Mouse (Mus musculus) hindbrain, postnatal 0 days (tissue): ENCODE results near the gene Cggbp1. TPM values are rescaled to one million over a fixed set of nuclear protein-coding genes. Genes with fewer than 3 reads are reported as not detected.
A peak's percentile ranks its signal among the peaks of the same experiment; 100 is the strongest.

Experiments
- ATAC-seq: fragments of 200-750 bp; cut with Nextera tagmentation; 2 replicates; pipeline ENCODE4 v1.8.0; 2017; ENCODE audit warnings: mild to moderate bottlenecking, moderate TSS enrichment, moderate library complexity
- DNase-seq: peaks from one replicate; pipeline ENCODE4 v3.0.0-alpha.2; 2015; ENCODE audit warnings: low spot score
- H3K27ac ChIP-seq: fragments of 300-500 bp; sonication (generic); 2 replicates; pipeline ENCODE4 v1.5.1; 2014; ENCODE audit warnings: mild to moderate bottlenecking
- H3K27me3 ChIP-seq: fragments of 300-500 bp; sonication (generic); 2 replicates; pipeline ENCODE4 v1.6.1; 2014; ENCODE audit warnings: low read length, mixed read lengths; ENCODE audit not compliant: insufficient read depth
- H3K36me3 ChIP-seq: fragments of 300-500 bp; sonication (generic); 2 replicates; pipeline ENCODE4 v1.6.1; 2014; ENCODE audit warnings: low read length, mixed read lengths; ENCODE audit not compliant: insufficient read depth
- H3K4me1 ChIP-seq: fragments of 300-500 bp; sonication (generic); 2 replicates; pipeline ENCODE4 v1.6.1; 2014; ENCODE audit warnings: antibody characterized with exemption, low read length, mixed read lengths; ENCODE audit not compliant: insufficient read depth
- H3K4me2 ChIP-seq: fragments of 300-500 bp; sonication (generic); 2 replicates; pipeline ENCODE4 v1.6.1; 2014; ENCODE audit warnings: low read depth, mild to moderate bottlenecking, low read length, moderate library complexity, mixed read lengths
- H3K4me3 ChIP-seq: fragments of 300-500 bp; sonication (generic); 2 replicates; pipeline ENCODE4 v1.5.1; 2014; ENCODE audit warnings: low read length
- H3K9ac ChIP-seq: fragments of 300-500 bp; sonication (generic); replicated peaks from 2 replicates; pipeline ENCODE4 v1.6.1; 2014; ENCODE audit warnings: mild to moderate bottlenecking, low read length, moderate library complexity, mixed read lengths
- H3K9me3 ChIP-seq: fragments of 300-500 bp; sonication (generic); 2 replicates; pipeline ENCODE4 v1.6.1; 2016; ENCODE audit warnings: low read length, mixed read lengths
- CTCF ChIP-seq: IDR thresholded peaks from 2 replicates; pipeline ENCODE4 v1.5.1; 2016; ENCODE audit warnings: antibody characterized with exemption, control low read depth, low read depth
- WGBS: fragments of 180-500 bp; shearing (Covaris S2); extraction: QIAGEN DNeasy Blood & Tissue Kit; methylation state at CpG from one replicate; pipeline ENCODE4 v1.1.7; 2014; 5-methylcytosine and 5-hydroxymethylcytosine counted together
- polyA plus RNA-seq: library from polyadenylated mRNA; unstranded; fragments of >200 nt; fragmentation: Nextera tagmentation; extraction: Ambion mirVana; gene quantifications from 2 replicates; pipeline ENCODE4 v1.2.1, GENCODE M21; 2015
- total RNA-seq: library from RNA; depleted of rRNA; stranded (reverse); fragments of >200 nt; gene quantifications from 2 replicates; pipeline ENCODE4 v1.2.3, GENCODE M21; 2014; rRNA removed

Cggbp1 gene
- total and polyA plus RNA-seq, 2 experiments from 2014 or later, result 47.1 to 53.0 TPM

- Histone ChIP-seq H3K4me2 (no peak overlapping the region), H3K27ac (no peak overlapping the region), H3K9ac (no peak overlapping the region), H3K27me3 (no peaks in the 10 kb centered on the region), H3K36me3 (no peaks in the 10 kb centered on the region), H3K4me1 (no peaks in the 10 kb centered on the region), H3K9me3 (no peaks in the 10 kb centered on the region), H3K4me3 (no peak overlapping the region)
- DNase-seq (no peak), ATAC-seq (no peak)
- no peak for TF ChIP-seq CTCF
- 25% methylated on average over 3 of the region's 3 CpGs for WGBS
Measured at GRCm38 (mm10) chr16:64885142-64885541, 33.3 kb downstream of the Cggbp1 start.

- no peak for DNase-seq
- H3K9ac ChIP-seq, result no peak overlapping the region
- no peaks in the 10 kb centered on the region for H3K9me3 ChIP-seq
- no peaks in the 10 kb centered on the region for H3K27me3 ChIP-seq
- no peak overlapping the region for H3K27ac ChIP-seq
- no peak for ATAC-seq
- no peak for TF ChIP-seq CTCF
- H3K4me1 ChIP-seq, result no peaks in the 10 kb centered on the region
- no peak overlapping the region for H3K4me2 ChIP-seq
- H3K36me3 ChIP-seq, result no peaks in the 10 kb centered on the region
- no peak overlapping the region for H3K4me3 ChIP-seq
- WGBS, result 48% methylated on average over 4 of the region's 4 CpGs
Measured at GRCm38 (mm10) chr16:64885547-64885946, 33.8 kb downstream of the Cggbp1 start.

- no peak for TF ChIP-seq CTCF
- WGBS, result 93% methylated on average over 3 of the region's 3 CpGs
- ATAC-seq, result no peak
Measured at GRCm38 (mm10) chr16:64889496-64889895, 37.7 kb downstream of the Cggbp1 start.

GRCm38 (mm10) chr16:64899084-64899483 is 47.3 kb downstream of the Cggbp1 start:
- Histone ChIP-seq H3K9ac (no peak overlapping the region), H3K4me3 (no peak overlapping the region), H3K27me3 (no peaks in the 10 kb centered on the region), H3K4me2 (no peak overlapping the region), H3K27ac (no peak overlapping the region), H3K36me3 (no peaks in the 10 kb centered on the region), H3K9me3 (no peaks in the 10 kb centered on the region), H3K4me1 (no peaks in the 10 kb centered on the region)
- WGBS, result 82% methylated on average over 2 of the region's 2 CpGs
- ATAC-seq, result no peak
- peak; percentile 6; the same call in 1 of the 2 replicates for TF ChIP-seq CTCF
- DNase-seq, result no peak

More at GRCm38 (mm10) chr16:64889496-64889895, 37.7 kb downstream of the Cggbp1 start:
- Histone ChIP-seq H3K27ac (no peak overlapping the region), H3K4me3 (no peak overlapping the region), H3K4me2 (no peak overlapping the region), H3K36me3 (no peaks in the 10 kb centered on the region), H3K27me3 (no peaks in the 10 kb centered on the region), H3K9ac (no peak overlapping the region), H3K9me3 (no peaks in the 10 kb centered on the region), H3K4me1 (no peaks in the 10 kb centered on the region)
- DNase-seq, result no peak

- Histone ChIP-seq H3K9me3 (no peaks in the 10 kb centered on the region), H3K4me1 (no peaks in the 10 kb centered on the region), H3K4me3 (no peak overlapping the region), H3K27me3 (no peaks in the 10 kb centered on the region), H3K9ac (no peak overlapping the region), H3K4me2 (no peak overlapping the region), H3K27ac (no peak overlapping the region), H3K36me3 (no peaks in the 10 kb centered on the region)
- no peak for ATAC-seq
- DNase-seq, result peak; percentile 33
- WGBS, result 40% methylated on average over 2 of the region's 2 CpGs
- TF ChIP-seq CTCF, result peak; percentile 48
Measured at GRCm38 (mm10) chr16:64903328-64903727, 51.5 kb downstream of the Cggbp1 start.

GRCm38 (mm10) chr16:64907112-64907511 is 55.3 kb downstream of the Cggbp1 start:
- H3K27ac ChIP-seq, result no peak overlapping the region
- 41% methylated on average over 3 of the region's 3 CpGs for WGBS
- no peaks in the 10 kb centered on the region for H3K27me3 ChIP-seq
- ATAC-seq (no peak), DNase-seq (peak; percentile 30)
- no peaks in the 10 kb centered on the region for H3K4me1 ChIP-seq
- no peak overlapping the region for H3K4me2 ChIP-seq
- H3K9me3 ChIP-seq, result no peaks in the 10 kb centered on the region
- H3K9ac ChIP-seq, result no peak overlapping the region
- H3K4me3 ChIP-seq, result no peak overlapping the region
- TF ChIP-seq CTCF, result peak; percentile 62
- no peaks in the 10 kb centered on the region for H3K36me3 ChIP-seq

- no peak overlapping the region for H3K9ac ChIP-seq
- H3K27ac ChIP-seq, result no peak overlapping the region
- H3K36me3 ChIP-seq, result no peaks in the 10 kb centered on the region
- no peak for TF ChIP-seq CTCF
- WGBS, result 83% methylated on average over 10 of the region's 10 CpGs
- DNase-seq (no peak), ATAC-seq (no peak)
- no peak overlapping the region for H3K4me2 ChIP-seq
- no peak overlapping the region for H3K4me3 ChIP-seq
- H3K9me3 ChIP-seq, result no peaks in the 10 kb centered on the region
- H3K27me3 ChIP-seq, result no peaks in the 10 kb centered on the region
- H3K4me1 ChIP-seq, result no peaks in the 10 kb centered on the region
Measured at GRCm38 (mm10) chr16:64908747-64909146, 57.0 kb downstream of the Cggbp1 start.

Other genes with a start within 250 kb of the Cggbp1 start
- 0.21 TPM in 1 of 2 replicates, not detected in the other for gene Csnka2ip, start 249.6 kb upstream of the Cggbp1 start, total RNA-seq
- gene Csnka2ip, start 249.6 kb upstream of the Cggbp1 start, polyA plus RNA-seq, result not detected in 2 replicates
- 11.1 and 12.0 TPM in 2 replicates for gene 4930453N24Rik, start 80.8 kb upstream of the Cggbp1 start, total RNA-seq
- 15.6 and 17.1 TPM in 2 replicates for gene 4930453N24Rik, start 80.8 kb upstream of the Cggbp1 start, polyA plus RNA-seq
- gene Zfp654, start 344 bp upstream of the Cggbp1 start, total RNA-seq, result 7.3 and 9.4 TPM in 2 replicates
- gene Zfp654, start 344 bp upstream of the Cggbp1 start, polyA plus RNA-seq, result 2.6 and 3.0 TPM in 2 replicates